Mouse (Mus musculus): Measurements from ENCODE around the gene Ints11. TPM values are rescaled to one million over a fixed set of nuclear protein-coding genes. Genes with fewer than 3 reads are reported as not detected.

Gene Ints11
- polyA plus RNA-seq, 1 experiment from 2014 or later = 40.3 TPM

GRCm38 (mm10) chr4:155892438-155893211 lies 23.3 kb downstream of the Ints11 start:
- Histone ChIP-seq H3K9ac (ENCODE audit: low read depth, low read length) (peak overlapping the region; percentile 78), H3K9me3 (replicated peaks; ENCODE audit: low read length) (no peaks in the 10 kb centered on the region), H3K4me1 (replicated peaks; ENCODE audit: insufficient read depth, low read length) (peaks cover 15% of the 10 kb centered on the region), H3K27ac (peak overlapping the region; percentile 94), H3K27me3 (ENCODE audit: insufficient read depth, low read length) (no peaks in the 10 kb centered on the region), H3K36me3 (ENCODE audit: insufficient read depth, low read length) (peaks cover 16% of the 10 kb centered on the region), H3K4me3 (replicated peaks; ENCODE audit: low read depth, low read length) (peak overlapping the region; percentile 70), H3K4me2 (ENCODE audit: low read length) (peak overlapping the region; percentile 99)
- 5% methylated on average over 30 of the region's 37 CpGs for WGBS
- peak; percentile 45 for ATAC-seq (replicated peaks; ENCODE audit: low FRiP score, low read depth)
- TF ChIP-seq CTCF (IDR thresholded peaks at IDR 0.05; ENCODE audit: low read depth) = no peak
- DNase-seq (ENCODE audit: low spot score) = peak; percentile 24

GRCm38 (mm10) chr4:155893212-155893690 lies 23.9 kb downstream of the Ints11 start:
- ATAC-seq (replicated peaks; ENCODE audit: low FRiP score, low read depth) = no peak
- no peaks in the 10 kb centered on the region for H3K27me3 ChIP-seq (ENCODE audit: insufficient read depth, low read length)
- DNase-seq (ENCODE audit: low spot score) = no peak
- 71% methylated on average over 8 of the region's 8 CpGs for WGBS
- H3K4me2 ChIP-seq (ENCODE audit: low read length) = peak overlapping the region; percentile 99
- no peaks in the 10 kb centered on the region for H3K9me3 ChIP-seq (replicated peaks; ENCODE audit: low read length)
- no peak overlapping the region for H3K27ac ChIP-seq
- peaks cover 10% of the 10 kb centered on the region; the same call in 1 of the 2 replicates for H3K36me3 ChIP-seq (ENCODE audit: insufficient read depth, low read length)
- peak overlapping the region; percentile 70; the same call in 1 of the 2 replicates for H3K4me3 ChIP-seq (replicated peaks; ENCODE audit: low read depth, low read length)
- H3K4me1 ChIP-seq (replicated peaks; ENCODE audit: insufficient read depth, low read length) = peaks cover 15% of the 10 kb centered on the region
- H3K9ac ChIP-seq (ENCODE audit: low read depth, low read length) = no peak overlapping the region
- TF ChIP-seq CTCF (IDR thresholded peaks at IDR 0.05; ENCODE audit: low read depth) = no peak

- ATAC-seq (replicated peaks; ENCODE audit: low FRiP score, low read depth) = no peak
- Histone ChIP-seq H3K9ac (ENCODE audit: low read depth, low read length) (no peak overlapping the region), H3K9me3 (replicated peaks; ENCODE audit: low read length) (no peaks in the 10 kb centered on the region), H3K4me3 (replicated peaks; ENCODE audit: low read depth, low read length) (no peak overlapping the region), H3K27ac (no peak overlapping the region), H3K27me3 (ENCODE audit: insufficient read depth, low read length) (no peaks in the 10 kb centered on the region), H3K4me1 (replicated peaks; ENCODE audit: insufficient read depth, low read length) (peaks cover 15% of the 10 kb centered on the region), H3K4me2 (ENCODE audit: low read length) (peak overlapping the region; percentile 99), H3K36me3 (ENCODE audit: insufficient read depth, low read length) (0 out of 2 replicates have a peak, but pooled peaks cover 2% of the 10 kb centered on the region)
- peak; percentile 33 for DNase-seq (ENCODE audit: low spot score)
- WGBS = 31% methylated on average over 8 of the region's 8 CpGs
- TF ChIP-seq CTCF (IDR thresholded peaks at IDR 0.05; ENCODE audit: low read depth) = no peak
Measured at GRCm38 (mm10) chr4:155894311-155894881, 25.1 kb downstream of the Ints11 start.

GRCm38 (mm10) chr4:155895216-155895615 lies 25.9 kb downstream of the Ints11 start:
- peak; percentile 67 for DNase-seq (ENCODE audit: low spot score)

GRCm38 (mm10) chr4:155895826-155896225 lies 26.5 kb downstream of the Ints11 start:
- WGBS = 91% methylated on average over 4 of the region's 4 CpGs

More at GRCm38 (mm10) chr4:155895216-155895615, 25.9 kb downstream of the Ints11 start:
- Histone ChIP-seq H3K27me3 (ENCODE audit: insufficient read depth, low read length) (no peaks in the 10 kb centered on the region), H3K4me2 (ENCODE audit: low read length) (peak overlapping the region; percentile 99), H3K4me3 (replicated peaks; ENCODE audit: low read depth, low read length) (no peak overlapping the region), H3K27ac (no peak overlapping the region), H3K4me1 (replicated peaks; ENCODE audit: insufficient read depth, low read length) (peaks cover 14% of the 10 kb centered on the region), H3K9me3 (replicated peaks; ENCODE audit: low read length) (no peaks in the 10 kb centered on the region), H3K36me3 (ENCODE audit: insufficient read depth, low read length) (peaks cover 6% of the 10 kb centered on the region; the same call in 1 of the 2 replicates), H3K9ac (ENCODE audit: low read depth, low read length) (no peak overlapping the region)
- 34% methylated on average over 6 of the region's 6 CpGs for WGBS
- TF ChIP-seq CTCF (IDR thresholded peaks at IDR 0.05; ENCODE audit: low read depth) = no peak
- ATAC-seq (replicated peaks; ENCODE audit: low FRiP score, low read depth) = no peak

GRCm38 (mm10) chr4:155896461-155896860 lies 27.1 kb downstream of the Ints11 start:
- Histone ChIP-seq H3K27me3 (ENCODE audit: insufficient read depth, low read length) (no peaks in the 10 kb centered on the region), H3K9me3 (replicated peaks; ENCODE audit: low read length) (no peaks in the 10 kb centered on the region), H3K9ac (ENCODE audit: low read depth, low read length) (no peak overlapping the region), H3K27ac (no peak overlapping the region), H3K36me3 (ENCODE audit: insufficient read depth, low read length) (peaks cover 17% of the 10 kb centered on the region), H3K4me3 (replicated peaks; ENCODE audit: low read depth, low read length) (no peak overlapping the region), H3K4me1 (replicated peaks; ENCODE audit: insufficient read depth, low read length) (peaks cover 5% of the 10 kb centered on the region; the same call in 1 of the 2 replicates), H3K4me2 (ENCODE audit: low read length) (no peak overlapping the region)
- DNase-seq (ENCODE audit: low spot score) (no peak), ATAC-seq (replicated peaks; ENCODE audit: low FRiP score, low read depth) (no peak)
- TF ChIP-seq CTCF (IDR thresholded peaks at IDR 0.05; ENCODE audit: low read depth) = no peak
- 93% methylated on average over 12 of the region's 12 CpGs for WGBS

More at GRCm38 (mm10) chr4:155895826-155896225, 26.5 kb downstream of the Ints11 start:
- no peak for ATAC-seq (replicated peaks; ENCODE audit: low FRiP score, low read depth)
- H3K9me3 ChIP-seq (replicated peaks; ENCODE audit: low read length) = no peaks in the 10 kb centered on the region
- TF ChIP-seq CTCF (IDR thresholded peaks at IDR 0.05; ENCODE audit: low read depth) = no peak
- no peaks in the 10 kb centered on the region for H3K27me3 ChIP-seq (ENCODE audit: insufficient read depth, low read length)
- peaks cover 8% of the 10 kb centered on the region; the same call in 1 of the 2 replicates for H3K4me1 ChIP-seq (replicated peaks; ENCODE audit: insufficient read depth, low read length)
- H3K4me3 ChIP-seq (replicated peaks; ENCODE audit: low read depth, low read length) = no peak overlapping the region
- no peak overlapping the region for H3K9ac ChIP-seq (ENCODE audit: low read depth, low read length)
- H3K4me2 ChIP-seq (ENCODE audit: low read length) = no peak overlapping the region
- H3K36me3 ChIP-seq (ENCODE audit: insufficient read depth, low read length) = peaks cover 12% of the 10 kb centered on the region
- DNase-seq (ENCODE audit: low spot score) = no peak
- no peak overlapping the region for H3K27ac ChIP-seq

Data from kidney, postnatal 0 days (tissue).